Mouse (Mus musculus) fat pad, adult 2 months (tissue): ENCODE data around the gene Zcchc14.
"Not testable (repeated sequence)": the region's sequence is repeated elsewhere in the genome, so short reads cannot be mapped to it uniquely, and the experiment has no call there.

Experiments
- DNase-seq: peaks from one replicate; pipeline ENCODE4 v3.0.0-alpha.2; 2011; ENCODE audit warnings: low read depth, low spot score; ENCODE audit errors: extremely low read depth

Gene Zcchc14

DNA sequence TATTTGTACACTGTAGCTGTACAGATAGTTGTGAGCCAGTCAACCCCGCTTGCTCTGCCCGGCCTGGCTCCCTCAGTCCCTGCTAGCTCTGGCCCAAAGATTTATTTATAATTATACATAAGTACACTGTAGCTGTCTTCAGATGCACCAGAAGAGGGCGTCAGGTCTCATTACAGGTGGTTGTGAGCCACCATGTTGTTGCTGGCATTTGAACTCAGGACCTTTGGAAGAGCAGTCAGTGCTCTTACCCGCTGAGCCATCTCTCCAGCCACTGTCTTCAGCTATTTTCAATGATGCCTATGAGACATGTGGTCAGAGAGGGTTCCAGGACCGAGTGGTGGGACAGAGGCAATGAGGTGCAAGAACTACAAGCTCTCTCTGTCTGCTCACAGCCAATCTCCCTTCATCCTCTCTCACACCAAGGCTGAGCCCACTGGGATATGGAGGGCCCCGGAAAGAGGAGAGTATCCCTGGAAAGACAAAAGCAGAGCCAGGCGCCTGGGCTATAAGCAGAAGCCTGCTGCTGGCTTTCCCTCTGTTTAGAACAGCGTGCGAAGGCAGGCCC, 15.3 kb upstream of the Zcchc14 start:
- DNase-seq, result not testable (repeated sequence)

DNA sequence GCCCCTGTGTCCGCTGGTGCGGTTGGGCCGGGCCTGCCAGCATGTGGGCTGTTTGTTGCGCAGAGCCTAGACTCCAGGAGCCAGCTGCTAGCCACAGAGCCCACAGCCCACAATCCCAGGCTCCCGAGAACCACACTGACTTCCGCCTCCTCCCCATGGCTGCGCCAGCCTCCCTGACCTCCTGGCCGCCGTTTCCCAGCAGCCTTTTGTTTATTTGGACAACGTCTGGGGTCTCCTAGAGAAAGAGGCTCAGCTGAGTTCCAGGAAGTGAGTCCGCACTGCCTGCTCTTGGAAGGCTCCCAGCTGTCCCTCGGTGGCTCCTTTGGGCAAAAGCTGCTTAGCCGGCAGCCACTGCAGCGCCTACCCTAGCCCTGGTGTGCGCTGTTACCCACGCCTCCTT, 12.6 kb upstream of the Zcchc14 start:
- no peak for DNase-seq

GRCm38 (mm10) chr8:121663101-121663500, 10.4 kb upstream of the Zcchc14 start:
- no peak for DNase-seq

DNA sequence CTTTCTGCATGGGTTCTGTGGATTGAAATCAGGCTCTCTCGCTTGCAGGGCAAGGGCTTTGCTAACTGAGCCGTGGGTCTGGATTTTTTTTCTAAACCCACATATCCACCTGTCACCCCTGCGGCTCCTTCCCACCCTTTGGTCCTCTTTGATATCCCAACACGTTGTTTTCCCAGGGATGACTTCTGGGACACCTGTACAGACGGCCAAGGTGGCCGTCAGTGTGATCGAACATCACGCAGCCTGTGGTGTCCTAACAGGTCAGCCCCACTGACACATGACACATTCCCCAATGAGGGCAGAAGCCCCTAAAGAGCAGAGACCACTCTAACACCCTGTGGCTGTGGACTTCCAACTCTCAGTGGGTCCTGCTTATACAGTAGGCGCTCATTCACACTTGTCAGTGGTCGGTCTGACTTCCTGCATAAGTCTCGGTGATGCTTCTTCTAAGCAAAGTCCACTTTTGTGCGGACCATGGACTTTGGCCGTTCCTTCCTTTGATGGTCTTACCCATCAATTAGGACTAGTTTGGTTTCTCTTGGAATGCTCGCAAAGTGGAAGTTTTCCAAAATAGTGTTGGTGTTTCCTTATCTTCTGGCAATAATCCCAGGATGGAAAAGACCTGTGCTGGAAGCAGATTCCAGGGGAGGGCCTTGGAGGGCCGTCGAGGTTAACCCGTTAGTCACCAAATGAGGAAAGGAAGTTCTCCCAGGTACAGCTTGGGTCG, 9.1 kb upstream of the Zcchc14 start:
- no peak for DNase-seq

DNA sequence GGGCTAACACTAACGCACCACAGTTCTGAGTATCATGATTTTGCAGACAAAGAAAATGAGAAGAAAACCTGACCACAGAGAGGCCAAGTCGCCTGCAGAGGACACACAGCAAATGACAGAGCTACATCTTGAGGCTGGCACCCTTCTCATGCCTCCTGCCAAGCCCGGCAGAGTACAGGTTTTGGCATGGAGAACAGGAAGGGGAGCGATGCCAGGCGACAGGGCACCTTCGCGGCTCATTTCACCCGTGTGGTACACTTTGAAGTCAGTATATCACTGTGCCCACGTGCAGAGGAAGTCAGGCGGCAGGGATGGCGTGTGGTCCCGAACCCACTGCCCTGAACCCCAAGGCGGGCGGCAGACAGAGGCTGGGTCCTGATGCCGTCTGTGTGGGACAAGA, 7.9 kb upstream of the Zcchc14 start:
- DNase-seq, result no peak

DNA sequence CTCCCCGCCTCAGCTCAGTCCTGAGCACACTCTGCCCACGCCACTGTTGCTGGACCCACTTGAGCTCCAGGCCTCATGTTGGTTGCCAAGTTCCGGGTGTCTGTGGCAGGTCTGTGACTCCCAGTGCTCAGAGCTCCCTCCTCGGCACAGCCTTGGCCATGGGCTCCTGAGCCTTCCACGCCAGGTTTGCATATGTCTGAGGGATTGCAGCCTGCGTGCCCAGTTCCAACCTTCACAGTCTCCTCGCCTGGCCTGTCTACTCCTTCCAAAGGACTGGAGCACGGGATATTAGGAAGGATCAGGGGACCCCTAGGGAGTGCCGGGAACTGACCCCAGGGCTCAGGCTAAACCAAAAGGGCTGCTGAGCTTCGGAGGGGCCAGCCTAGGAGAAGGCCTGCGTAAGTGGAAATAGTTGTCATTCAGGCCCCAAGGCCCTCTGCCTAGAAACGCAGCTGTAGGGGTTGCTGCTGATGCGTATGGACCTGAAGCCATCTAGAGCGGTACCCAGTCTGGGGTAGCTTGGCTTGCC, 2.3 kb upstream of the Zcchc14 start:
- no peak for DNase-seq

- no peak for DNase-seq
Observed at GRCm38 (mm10) chr8:121654131-121654530, 1.4 kb upstream of the Zcchc14 start.

GRCm38 (mm10) chr8:121653340-121654019, 779 bp upstream of the Zcchc14 start:
- no peak for DNase-seq

- DNase-seq, result peak; percentile 13
Observed at GRCm38 (mm10) chr8:121651874-121652361, 783 bp downstream of the Zcchc14 start.

- DNase-seq, result no peak
Observed at GRCm38 (mm10) chr8:121651308-121651873, 1.3 kb downstream of the Zcchc14 start.

DNA sequence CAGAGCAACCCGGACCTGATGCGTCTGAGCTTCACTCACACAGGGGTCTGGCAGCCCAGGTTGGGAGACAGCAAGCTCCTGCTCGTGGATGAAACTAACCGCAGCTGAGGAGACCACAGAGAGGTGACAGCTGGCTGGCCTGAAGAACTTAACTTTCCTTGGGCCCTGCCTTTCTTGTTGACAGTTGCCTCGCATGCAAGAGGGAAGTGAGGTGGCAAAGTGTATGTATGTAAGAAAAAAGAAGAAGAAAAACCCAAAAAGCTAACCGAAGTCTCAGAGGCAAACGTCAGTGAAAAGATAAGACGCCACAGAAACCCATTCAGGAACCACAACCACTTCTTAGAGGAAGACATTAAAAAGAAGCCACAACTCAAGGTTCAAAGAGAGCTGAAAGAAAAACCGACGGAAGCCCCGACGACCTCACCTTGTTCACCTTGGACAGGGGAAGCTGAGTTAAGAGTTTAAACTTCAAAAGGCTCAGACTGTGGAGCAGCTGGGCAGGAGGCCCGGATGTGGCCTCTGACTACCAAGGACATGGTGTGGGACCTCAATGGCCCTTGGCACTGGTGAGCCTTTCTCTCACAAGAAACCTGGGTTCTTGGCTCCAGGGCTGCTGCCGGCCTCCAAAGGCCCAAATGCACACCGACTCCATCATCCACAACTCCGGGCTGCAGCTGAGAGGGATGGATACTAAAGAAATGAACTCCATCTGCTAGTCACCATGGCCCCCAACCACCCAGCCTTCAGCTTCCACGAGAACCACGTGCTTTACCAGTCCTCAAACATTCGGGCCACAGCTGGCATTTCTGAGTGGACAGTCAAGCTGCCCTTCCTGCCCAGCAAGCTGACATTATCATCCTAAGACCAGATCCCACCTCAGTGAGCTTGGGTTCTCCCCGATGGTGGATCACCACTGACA, 2.1 kb downstream of the Zcchc14 start:
- DNase-seq, result no peak

- DNase-seq, result no peak
Observed at GRCm38 (mm10) chr8:121649904-121650303, 2.8 kb downstream of the Zcchc14 start.

DNA sequence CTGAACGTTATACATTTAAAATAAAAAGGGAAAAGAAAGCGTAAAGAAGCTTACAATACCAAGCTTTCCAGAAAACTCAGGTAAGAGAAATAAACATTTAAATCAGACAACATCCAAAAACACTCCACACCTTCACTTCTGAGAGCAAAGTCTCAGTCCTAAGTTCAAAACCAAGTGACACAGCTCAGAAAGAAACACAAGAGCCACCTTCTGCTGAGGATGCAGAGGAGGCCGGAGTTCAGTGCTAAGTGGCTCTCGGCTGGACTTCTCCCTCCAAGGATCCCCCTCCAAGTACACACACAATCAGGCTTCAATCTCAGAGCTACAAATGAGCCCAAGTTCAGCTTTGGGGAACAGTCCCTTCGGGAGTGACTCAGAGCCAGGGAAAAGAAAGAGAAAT, 3.3 kb downstream of the Zcchc14 start:
- DNase-seq, result no peak

DNA sequence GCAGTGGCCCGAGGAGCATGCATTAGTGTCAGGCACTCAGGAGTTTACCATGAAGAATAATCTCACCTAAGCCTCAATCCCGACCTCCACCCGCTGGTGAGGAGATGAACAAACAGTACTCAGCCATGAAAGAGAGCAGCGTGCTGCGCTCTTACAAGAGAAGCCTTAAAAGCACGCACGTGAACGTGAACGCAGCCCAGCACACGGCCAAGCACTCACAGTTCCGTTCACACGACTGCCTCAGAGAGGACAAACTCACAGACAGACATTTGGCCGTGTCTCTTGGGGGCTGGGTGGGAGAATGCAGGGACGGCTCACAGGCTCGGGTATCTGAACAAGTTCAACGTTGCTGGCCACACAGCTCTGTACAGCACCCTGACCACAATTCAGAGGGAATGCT, 4.2 kb downstream of the Zcchc14 start:
- DNase-seq, result no peak

DNA sequence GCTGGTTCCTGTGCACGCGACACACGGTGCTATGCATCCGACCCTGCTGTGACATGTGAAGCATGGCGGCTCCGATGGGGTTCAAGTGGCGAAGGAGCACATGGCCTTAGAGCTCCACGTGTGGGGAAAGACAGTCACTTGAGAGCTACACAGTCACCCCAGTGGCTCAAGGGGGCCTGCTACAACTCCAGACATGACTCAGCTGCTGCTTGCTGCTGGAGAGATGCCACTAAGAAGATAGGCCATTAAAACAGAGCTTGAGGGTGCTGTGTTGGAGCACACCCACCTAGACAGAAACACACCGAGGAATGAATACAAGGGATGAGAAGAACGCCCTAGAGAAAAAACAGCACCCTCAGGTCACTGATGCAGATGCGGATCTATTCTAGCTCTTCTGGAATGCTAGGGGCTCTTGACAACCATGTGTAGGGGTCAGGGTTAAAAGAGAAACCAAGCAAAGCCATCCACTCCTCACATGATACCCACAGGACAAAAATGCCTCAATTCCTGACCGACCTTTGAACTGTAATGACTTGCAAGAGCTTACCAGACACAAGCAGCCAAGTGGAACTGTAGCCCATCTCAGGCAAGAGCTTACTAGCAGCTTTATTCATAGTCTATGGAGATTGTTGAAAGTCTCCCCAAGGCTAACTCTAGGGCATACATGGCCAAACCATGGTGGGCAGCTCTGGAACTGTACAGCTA, 5.0 kb downstream of the Zcchc14 start:
- DNase-seq, result no peak

- DNase-seq, result no peak
Observed at GRCm38 (mm10) chr8:121643384-121643783, 9.3 kb downstream of the Zcchc14 start.

DNA sequence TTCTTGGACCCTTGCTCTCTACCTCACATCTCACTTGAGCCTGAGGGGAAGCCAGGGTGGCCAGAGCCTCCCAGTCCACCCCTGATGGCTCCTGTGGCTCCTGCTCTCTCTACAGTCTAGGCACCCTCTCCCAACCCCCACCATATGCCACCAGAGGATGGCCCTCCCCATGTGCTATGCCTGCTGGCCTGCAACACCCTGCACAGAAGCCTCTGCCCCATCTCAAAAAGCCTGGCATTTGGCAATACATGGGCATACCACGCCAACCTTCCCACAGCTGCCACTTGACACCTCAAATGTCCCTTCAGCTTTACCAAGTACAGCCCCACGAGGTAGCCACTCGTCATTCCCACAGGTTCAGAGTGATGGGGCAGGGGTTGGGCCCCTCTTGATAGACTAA, 9.9 kb downstream of the Zcchc14 start:
- DNase-seq, result no peak

DNA sequence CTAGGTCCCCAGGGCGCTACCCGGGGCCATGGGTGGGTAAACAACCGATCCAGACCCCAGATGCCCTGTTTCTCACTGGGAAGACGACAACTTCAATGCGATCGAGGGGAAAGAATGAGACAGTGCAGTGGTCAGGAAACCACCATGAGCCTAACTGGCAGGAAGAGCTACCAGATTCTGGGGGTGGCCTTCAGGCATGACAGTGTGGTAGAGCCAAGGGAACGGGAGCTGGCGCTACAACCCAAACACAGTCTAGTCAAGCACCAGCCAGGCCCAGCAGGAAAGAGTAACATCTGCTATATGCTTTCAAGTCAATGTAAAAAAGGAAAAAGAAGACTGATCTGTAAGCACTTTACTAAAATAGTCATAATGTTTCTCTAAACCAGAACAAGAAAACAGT, 16.5 kb downstream of the Zcchc14 start:
- DNase-seq, result no peak

DNA sequence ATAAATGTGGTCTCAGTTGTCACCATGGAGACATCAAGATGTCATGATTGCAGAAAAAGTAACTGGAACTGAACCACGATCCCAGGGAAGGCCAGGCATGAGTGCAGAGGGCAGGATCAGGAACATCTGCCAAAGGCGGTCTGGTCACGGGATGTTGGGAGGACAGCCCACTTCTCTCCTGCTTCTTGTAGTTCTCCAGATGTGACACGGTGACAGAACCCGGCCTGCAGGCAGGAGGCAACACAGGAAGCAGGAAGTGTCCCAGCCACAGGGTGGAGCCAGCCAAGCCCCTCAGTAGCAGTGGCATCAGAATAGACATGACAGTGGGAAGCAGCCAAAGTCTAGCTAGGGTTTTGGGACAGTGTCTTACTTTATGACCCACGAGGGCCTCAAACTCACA, 17.2 kb downstream of the Zcchc14 start:
- no peak for DNase-seq

DNA sequence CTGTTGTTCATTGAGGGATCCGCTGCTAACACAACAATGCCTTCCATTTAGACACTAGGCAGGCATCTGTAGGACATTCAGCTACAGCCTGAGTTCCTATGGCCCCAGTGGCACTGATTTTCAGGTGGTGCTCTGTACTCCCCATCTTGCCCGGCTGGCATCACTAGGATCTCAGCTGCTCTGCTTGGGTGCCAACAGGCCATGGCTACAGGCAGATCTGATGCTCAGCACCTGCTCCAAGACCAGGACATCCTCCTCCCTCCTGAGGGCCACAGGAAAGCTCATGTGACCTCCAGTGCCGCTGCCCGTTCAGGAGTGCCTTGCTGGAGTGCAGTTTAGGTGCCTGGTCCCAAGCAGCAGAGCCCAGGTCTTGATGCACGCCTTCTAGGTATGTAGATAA, 20.3 kb downstream of the Zcchc14 start:
- no peak for DNase-seq
